Mouse (Mus musculus): ENCODE measurements around the gene Olfr1489. TPM values are rescaled to one million over a fixed set of nuclear protein-coding genes. Genes with fewer than 3 reads are reported as not detected.
"Not testable (repeated sequence)": the region's sequence is repeated elsewhere in the genome, so short reads cannot be mapped to it uniquely, and the experiment has no call there.

Olfr1489 gene
- not detected for total RNA-seq (2021)
- long read RNA-seq, experiment 1, result 0 reads
- long read RNA-seq, experiment 2, result 0 reads

GRCm38 (mm10) chr19:13631321-13631720, at the start of gene Olfr1489:
TSS of gene Olfr1489 (plus strand) at chr19:13631621.
- no peak for DNase-seq

- no peak for DNase-seq
These were observed 48.2 kb upstream of the Olfr1489 start, which contains the start of gene Olfr1484 for GRCm38 (mm10) chr19:13583211-13583610. TSS of gene Olfr1484 (plus strand) at chr19:13583511.

- DNase-seq, result not testable (repeated sequence)
These were observed 14.3 kb upstream of the Olfr1489 start, which contains the start of gene Olfr1487 for GRCm38 (mm10) chr19:13617075-13617474. TSS of gene Olfr1487 (plus strand) at chr19:13617375.

GRCm38 (mm10) chr19:13650791-13651190, 19.4 kb downstream of the Olfr1489 start, which contains the start of gene Olfr1490:
TSS of gene Olfr1490 (plus strand) at chr19:13651091.
- no peak for DNase-seq

Small RNA genes within 50 kb of the gene (microRNA-seq; reads per million reads assigned to microRNA genes)
- gene Gm22323, result not detected
- not detected for gene Gm23931

Other genes starting within 250 kb of the Olfr1489 start
- not detected for gene Olfr1469, start 223.8 kb upstream of the Olfr1489 start, total RNA-seq (2021)
- not detected for gene Olfr1471, start 188.2 kb upstream of the Olfr1489 start, total RNA-seq (2021)
- not detected for gene Olfr1472, start 175.5 kb upstream of the Olfr1489 start, total RNA-seq (2021)
- gene Olfr1474, start 162.1 kb upstream of the Olfr1489 start, total RNA-seq (2021), result not detected
- not detected for gene Olfr1475, start 151.4 kb upstream of the Olfr1489 start, total RNA-seq (2021)
- not detected for gene Olfr1477, start 131.1 kb upstream of the Olfr1489 start, total RNA-seq (2021)
- not detected for gene Olfr1480, start 103.7 kb upstream of the Olfr1489 start, total RNA-seq (2021)
- gene Olfr1484, start 48.1 kb upstream of the Olfr1489 start, total RNA-seq (2021), result not detected
- not detected for gene Olfr1487, start 14.2 kb upstream of the Olfr1489 start, total RNA-seq (2021)
- not detected for gene Olfr1490, start 19.5 kb downstream of the Olfr1489 start, total RNA-seq (2021)
- gene Olfr1491, start 65.6 kb downstream of the Olfr1489 start, total RNA-seq (2021), result not detected
- gene Olfr1493-ps1, start 91.7 kb downstream of the Olfr1489 start, total RNA-seq (2021), result not detected
- gene Olfr1494, start 108.1 kb downstream of the Olfr1489 start, total RNA-seq (2021), result not detected
- not detected for gene Olfr1495, start 133.0 kb downstream of the Olfr1489 start, total RNA-seq (2021)
- not detected for gene Olfr1496, start 146.3 kb downstream of the Olfr1489 start, total RNA-seq (2021)
- not detected for gene Olfr1497, start 166.6 kb downstream of the Olfr1489 start, total RNA-seq (2021)
- gene Olfr1499, start 187.8 kb downstream of the Olfr1489 start, total RNA-seq (2021), result not detected
- gene Olfr1500, start 198.9 kb downstream of the Olfr1489 start, total RNA-seq (2021), result not detected
- not detected for gene Olfr1501, start 219.1 kb downstream of the Olfr1489 start, total RNA-seq (2021)
- gene Olfr1502, start 230.2 kb downstream of the Olfr1489 start, total RNA-seq (2021), result not detected